Mouse (Mus musculus) urinary bladder, postnatal 14 days (tissue): Measurements from ENCODE around the gene Mpv17.
A peak's percentile ranks its signal among the peaks of the same experiment; 100 is the strongest.

Experiments
- DNase-seq: peaks from one replicate; pipeline ENCODE4 v3.0.0; 2021; ENCODE audit warnings: low spot score

Mpv17 gene

GRCm38 (mm10) chr5:31183678-31184077, 29.6 kb upstream of the Mpv17 start:
- DNase-seq, result no peak

GRCm38 (mm10) chr5:31181183-31181770, 27.2 kb upstream of the Mpv17 start:
- DNase-seq, result no peak

GRCm38 (mm10) chr5:31179766-31180630, 25.9 kb upstream of the Mpv17 start, which contains the start of the genes Gm29609 and Gtf3c2:
Gm29609 (minus strand) TSS chr5:31179911.
Gtf3c2 (minus strand) TSS chr5:31180144.
- DNase-seq, result peak; percentile 95

GRCm38 (mm10) chr5:31179301-31179765, 25.3 kb upstream of the Mpv17 start:
- no peak for DNase-seq

- DNase-seq, result no peak
Observed at GRCm38 (mm10) chr5:31168630-31169029, 14.6 kb upstream of the Mpv17 start.

GRCm38 (mm10) chr5:31164878-31165277, 10.8 kb upstream of the Mpv17 start:
- DNase-seq, result no peak

GRCm38 (mm10) chr5:31162462-31162861, 8.4 kb upstream of the Mpv17 start:
- DNase-seq, result no peak

- no peak for DNase-seq
Observed at GRCm38 (mm10) chr5:31153516-31154151, 417 bp downstream of the Mpv17 start.

- DNase-seq, result peak; percentile 35
Observed at GRCm38 (mm10) chr5:31151746-31152145, 2.3 kb downstream of the Mpv17 start.

GRCm38 (mm10) chr5:31149781-31150180, 4.3 kb downstream of the Mpv17 start:
- no peak for DNase-seq

GRCm38 (mm10) chr5:31138968-31139425, 15.1 kb downstream of the Mpv17 start:
- DNase-seq, result no peak

GRCm38 (mm10) chr5:31138241-31138967, 15.6 kb downstream of the Mpv17 start, which contains the start of gene Ucn:
Ucn (minus strand) TSS chr5:31138829.
- DNase-seq, result no peak

GRCm38 (mm10) chr5:31137658-31138057, 16.4 kb downstream of the Mpv17 start:
- no peak for DNase-seq

GRCm38 (mm10) chr5:31136730-31137424, 17.2 kb downstream of the Mpv17 start:
- DNase-seq, result no peak

- DNase-seq, result no peak
Observed at GRCm38 (mm10) chr5:31126050-31126449, 28.0 kb downstream of the Mpv17 start.

- no peak for DNase-seq
Observed at GRCm38 (mm10) chr5:31123481-31123880, 30.6 kb downstream of the Mpv17 start.

GRCm38 (mm10) chr5:31121111-31121510, 32.9 kb downstream of the Mpv17 start:
- no peak for DNase-seq

- no peak for DNase-seq
Observed at GRCm38 (mm10) chr5:31116912-31117311, 37.1 kb downstream of the Mpv17 start.

- no peak for DNase-seq
Observed at GRCm38 (mm10) chr5:31116354-31116753, 37.7 kb downstream of the Mpv17 start, which contains the start of gene Trim54. Trim54 (plus strand) TSS chr5:31116712.

GRCm38 (mm10) chr5:31110781-31111180, 43.3 kb downstream of the Mpv17 start:
- DNase-seq, result no peak

GRCm38 (mm10) chr5:31108000-31108490, 46.0 kb downstream of the Mpv17 start, which contains the start of gene Slc30a3:
Slc30a3 (minus strand) TSS chr5:31108237.
- no peak for DNase-seq
